Mouse (Mus musculus): ENCODE results near the gene Olfr251. TPM values are rescaled to one million over a fixed set of nuclear protein-coding genes. Genes with fewer than 3 reads are reported as not detected.
"Not testable (repeated sequence)": the region's sequence is repeated elsewhere in the genome, so short reads cannot be mapped to it uniquely, and the experiment has no call there.

Olfr251 gene
- polyA plus RNA-seq (2015; fragmentation: Nextera tagmentation; extraction: Ambion mirVana): not detected in 2 replicates

DNA sequence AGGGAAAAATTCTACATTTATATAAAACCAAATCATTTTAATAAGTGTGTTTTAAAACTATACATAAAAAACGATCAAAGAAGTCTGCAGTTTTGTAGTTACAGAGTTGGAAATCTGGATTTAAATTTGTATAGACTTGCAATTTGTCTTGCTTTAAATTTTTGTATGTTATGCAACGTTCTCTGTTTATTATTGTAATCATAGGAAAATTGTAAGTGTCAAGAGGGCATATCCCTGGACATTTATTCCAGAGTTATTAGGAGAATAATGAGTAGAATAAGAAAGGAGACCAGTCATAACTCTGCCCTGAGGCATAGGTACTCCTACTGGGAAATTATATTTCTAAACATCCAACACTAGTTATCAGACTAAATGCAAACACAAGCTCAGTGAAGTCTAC is at the start of gene Olfr251:
TSS of gene Olfr251 (plus strand) at position 301 of the 400 bp plus-strand sequence.
- H3K27me3 ChIP-seq (replicated peaks; ENCODE audit: control insufficient read depth, insufficient read depth, low read length): no peaks in the 10 kb centered on the region
- H3K36me3 ChIP-seq (ENCODE audit: control insufficient read depth, insufficient read depth, low read length): no peaks in the 10 kb centered on the region
- H3K27ac ChIP-seq (ENCODE audit: low read depth, low read length): no peak within 1 kb of the TSS
- no peaks in the 10 kb centered on the region for H3K9me3 ChIP-seq (ENCODE audit: control insufficient read depth, low read length)
- no peak for ATAC-seq
- WGBS: 70% methylated on average over 2 of the region's 2 CpGs
- no peak within 1 kb of the TSS for H3K4me3 ChIP-seq (ENCODE audit: low read length)
- no peak within 1 kb of the TSS for H3K4me2 ChIP-seq (ENCODE audit: low read length)
- no peak within 1 kb of the TSS for H3K9ac ChIP-seq (ENCODE audit: low read depth, low read length)
- H3K4me1 ChIP-seq (ENCODE audit: control insufficient read depth, insufficient read depth, low read depth, low read length): no peaks in the 10 kb centered on the region

GRCm38 (mm10) chr9:38328760-38329159 is 48.1 kb upstream of the Olfr251 start, which contains the start of gene Olfr25:
Olfr25 (plus strand) TSS chr9:38329060.
- Histone ChIP-seq H3K9me3 (ENCODE audit: control insufficient read depth, low read length) (no peaks in the 10 kb centered on the region), H3K36me3 (ENCODE audit: control insufficient read depth, insufficient read depth, low read length) (no peaks in the 10 kb centered on the region), H3K27me3 (replicated peaks; ENCODE audit: control insufficient read depth, insufficient read depth, low read length) (no peaks in the 10 kb centered on the region), H3K4me2 (ENCODE audit: low read length) (no peak within 1 kb of the TSS), H3K9ac (ENCODE audit: low read depth, low read length) (no peak within 1 kb of the TSS), H3K4me1 (ENCODE audit: control insufficient read depth, insufficient read depth, low read depth, low read length) (no peaks in the 10 kb centered on the region), H3K4me3 (ENCODE audit: low read length) (no peak within 1 kb of the TSS), H3K27ac (ENCODE audit: low read depth, low read length) (no peak within 1 kb of the TSS)
- ATAC-seq: no peak
- WGBS: 75% methylated on average over 3 of the region's 3 CpGs

GRCm38 (mm10) chr9:38348111-38348510 is 28.8 kb upstream of the Olfr251 start, which contains the start of gene Olfr898:
Olfr898 (plus strand) TSS chr9:38348411.
- no peak within 1 kb of the TSS for H3K9ac ChIP-seq (ENCODE audit: low read depth, low read length)
- no peak for ATAC-seq
- no peak within 1 kb of the TSS for H3K4me3 ChIP-seq (ENCODE audit: low read length)
- H3K4me2 ChIP-seq (ENCODE audit: low read length): no peak within 1 kb of the TSS
- H3K9me3 ChIP-seq (ENCODE audit: control insufficient read depth, low read length): no peaks in the 10 kb centered on the region
- 95% methylated on average over 4 of the region's 4 CpGs for WGBS
- H3K27me3 ChIP-seq (replicated peaks; ENCODE audit: control insufficient read depth, insufficient read depth, low read length): no peaks in the 10 kb centered on the region
- no peaks in the 10 kb centered on the region for H3K36me3 ChIP-seq (ENCODE audit: control insufficient read depth, insufficient read depth, low read length)
- no peaks in the 10 kb centered on the region for H3K4me1 ChIP-seq (ENCODE audit: control insufficient read depth, insufficient read depth, low read depth, low read length)
- no peak within 1 kb of the TSS for H3K27ac ChIP-seq (ENCODE audit: low read depth, low read length)

DNA sequence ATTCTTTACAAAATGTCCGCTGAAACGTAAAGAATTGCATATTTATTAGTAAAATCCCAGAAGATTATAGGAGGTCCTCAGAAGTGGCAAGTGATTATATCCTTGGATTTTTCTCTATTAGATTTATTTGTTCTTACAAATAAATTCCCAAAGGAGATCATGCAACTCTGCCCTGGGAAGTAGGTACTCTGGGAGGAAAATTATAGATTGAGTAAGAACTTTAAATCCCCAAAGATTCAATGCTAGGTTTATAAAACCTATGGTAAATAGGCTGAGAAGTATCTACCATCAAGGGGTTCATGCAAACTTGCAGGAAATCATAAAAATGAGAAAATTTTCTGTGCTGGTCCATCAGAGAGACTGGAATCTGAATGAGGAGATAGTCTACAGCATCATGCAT is 10.3 kb upstream of the Olfr251 start, which contains the start of gene Olfr250:
TSS of gene Olfr250 (plus strand) at position 301 of the 400 bp plus-strand sequence.
- no peaks in the 10 kb centered on the region for H3K27me3 ChIP-seq (replicated peaks; ENCODE audit: control insufficient read depth, insufficient read depth, low read length)
- no peaks in the 10 kb centered on the region for H3K9me3 ChIP-seq (ENCODE audit: control insufficient read depth, low read length)
- H3K36me3 ChIP-seq (ENCODE audit: control insufficient read depth, insufficient read depth, low read length): no peaks in the 10 kb centered on the region
- 93% methylated on average over 2 of the region's 2 CpGs for WGBS
- no peaks in the 10 kb centered on the region for H3K4me1 ChIP-seq (ENCODE audit: control insufficient read depth, insufficient read depth, low read depth, low read length)
- H3K9ac ChIP-seq (ENCODE audit: low read depth, low read length): no peak within 1 kb of the TSS
- no peak within 1 kb of the TSS for H3K27ac ChIP-seq (ENCODE audit: low read depth, low read length)
- no peak within 1 kb of the TSS for H3K4me3 ChIP-seq (ENCODE audit: low read length)
- H3K4me2 ChIP-seq (ENCODE audit: low read length): no peak within 1 kb of the TSS
- no peak for ATAC-seq

DNA sequence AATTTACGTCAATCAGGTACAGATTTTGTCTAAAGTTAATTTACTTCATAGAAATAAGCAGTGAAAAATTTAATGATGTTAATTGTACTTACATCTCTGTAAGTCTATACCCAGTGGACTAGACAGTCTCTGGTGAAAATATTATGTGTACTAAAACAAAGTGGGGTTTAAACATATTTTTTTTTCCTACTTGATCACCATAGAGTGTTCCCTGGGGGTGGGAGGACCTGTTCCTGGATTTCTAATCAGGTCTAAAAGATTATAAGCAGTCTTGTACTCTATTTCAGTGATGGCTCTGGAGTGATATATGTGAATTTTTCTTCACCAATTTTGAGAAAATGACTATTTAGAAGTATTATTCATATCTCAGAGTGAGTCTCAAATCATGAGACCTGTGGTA is 24.5 kb downstream of the Olfr251 start, which contains the start of gene Olfr147:
TSS of gene Olfr147 (plus strand) at position 301 of the 400 bp plus-strand sequence.
- no peak for ATAC-seq
- Histone ChIP-seq H3K36me3 (ENCODE audit: control insufficient read depth, insufficient read depth, low read length) (no peaks in the 10 kb centered on the region), H3K4me1 (ENCODE audit: control insufficient read depth, insufficient read depth, low read depth, low read length) (no peaks in the 10 kb centered on the region), H3K4me2 (ENCODE audit: low read length) (no peak within 1 kb of the TSS), H3K27ac (ENCODE audit: low read depth, low read length) (no peak within 1 kb of the TSS), H3K27me3 (replicated peaks; ENCODE audit: control insufficient read depth, insufficient read depth, low read length) (no peaks in the 10 kb centered on the region), H3K4me3 (ENCODE audit: low read length) (no peak within 1 kb of the TSS), H3K9ac (ENCODE audit: low read depth, low read length) (no peak within 1 kb of the TSS), H3K9me3 (ENCODE audit: control insufficient read depth, low read length) (no peaks in the 10 kb centered on the region)
- WGBS: 82% methylated on average over 1 of the region's 1 CpGs

- H3K4me3 ChIP-seq (ENCODE audit: low read length); ATAC-seq: not testable (repeated sequence)
- WGBS: 87% methylated on average over 3 of the region's 3 CpGs
Measured at GRCm38 (mm10) chr9:38407502-38407901, 30.6 kb downstream of the Olfr251 start.

GRCm38 (mm10) chr9:38413502-38413901 is 36.6 kb downstream of the Olfr251 start:
- H3K9me3 ChIP-seq (ENCODE audit: control insufficient read depth, low read length); H3K36me3 ChIP-seq (ENCODE audit: control insufficient read depth, insufficient read depth, low read length); H3K9ac ChIP-seq (ENCODE audit: low read depth, low read length); H3K4me2 ChIP-seq (ENCODE audit: low read length); ATAC-seq; H3K4me1 ChIP-seq (ENCODE audit: control insufficient read depth, insufficient read depth, low read depth, low read length); H3K27me3 ChIP-seq (replicated peaks; ENCODE audit: control insufficient read depth, insufficient read depth, low read length); H3K27ac ChIP-seq (ENCODE audit: low read depth, low read length); H3K4me3 ChIP-seq (ENCODE audit: low read length): not testable (repeated sequence)
- WGBS: 94% methylated on average over 14 of the region's 14 CpGs

More at GRCm38 (mm10) chr9:38407502-38407901, 30.6 kb downstream of the Olfr251 start:
- not testable (repeated sequence) for H3K9me3 ChIP-seq (ENCODE audit: control insufficient read depth, low read length); H3K4me2 ChIP-seq (ENCODE audit: low read length); H3K9ac ChIP-seq (ENCODE audit: low read depth, low read length); H3K27ac ChIP-seq (ENCODE audit: low read depth, low read length); H3K27me3 ChIP-seq (replicated peaks; ENCODE audit: control insufficient read depth, insufficient read depth, low read length); H3K4me1 ChIP-seq (ENCODE audit: control insufficient read depth, insufficient read depth, low read depth, low read length); H3K36me3 ChIP-seq (ENCODE audit: control insufficient read depth, insufficient read depth, low read length)

GRCm38 (mm10) chr9:38423801-38424200 is 46.9 kb downstream of the Olfr251 start:
- H3K4me1 ChIP-seq (ENCODE audit: control insufficient read depth, insufficient read depth, low read depth, low read length): no peaks in the 10 kb centered on the region
- no peak overlapping the region for H3K27ac ChIP-seq (ENCODE audit: low read depth, low read length)
- H3K36me3 ChIP-seq (ENCODE audit: control insufficient read depth, insufficient read depth, low read length): no peaks in the 10 kb centered on the region
- H3K27me3 ChIP-seq (replicated peaks; ENCODE audit: control insufficient read depth, insufficient read depth, low read length): no peaks in the 10 kb centered on the region
- H3K4me2 ChIP-seq (ENCODE audit: low read length): no peak overlapping the region
- no peak overlapping the region for H3K4me3 ChIP-seq (ENCODE audit: low read length)
- H3K9me3 ChIP-seq (ENCODE audit: control insufficient read depth, low read length): no peaks in the 10 kb centered on the region
- no peak for ATAC-seq
- no peak overlapping the region for H3K9ac ChIP-seq (ENCODE audit: low read depth, low read length)

DNA sequence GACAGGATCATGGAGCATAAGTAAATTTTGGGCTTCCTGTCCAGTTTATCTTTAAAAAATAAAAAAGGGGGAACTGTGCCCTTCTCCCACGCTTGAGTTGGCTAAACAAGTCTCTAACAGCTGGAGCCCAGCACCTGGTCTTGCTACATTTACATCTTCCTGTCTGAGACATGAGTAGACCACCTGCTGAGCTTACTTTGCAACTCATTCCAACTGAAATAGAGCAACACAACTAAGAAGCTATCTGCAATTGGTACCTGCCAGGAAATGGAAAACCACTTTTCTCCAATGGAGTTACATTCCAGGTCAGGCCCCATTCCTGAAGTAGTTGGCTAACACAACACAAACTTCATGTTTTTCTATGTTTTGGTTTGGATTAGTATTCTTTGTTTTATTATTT is 50.1 kb downstream of the Olfr251 start:
- no peak overlapping the region for H3K4me2 ChIP-seq (ENCODE audit: low read length)
- 62% methylated on average over 1 of the region's 1 CpGs for WGBS
- ATAC-seq: no peak

GRCm38 (mm10) chr9:38429155-38429554 is 52.3 kb downstream of the Olfr251 start, which contains the start of gene Olfr901:
Olfr901 (plus strand) TSS chr9:38429455.
- H3K4me2 ChIP-seq (ENCODE audit: low read length): no peak within 1 kb of the TSS
- no peak for ATAC-seq
- no peak within 1 kb of the TSS for H3K9ac ChIP-seq (ENCODE audit: low read depth, low read length)
- WGBS: 91% methylated on average over 1 of the region's 1 CpGs
- H3K4me3 ChIP-seq (ENCODE audit: low read length): no peak within 1 kb of the TSS
- H3K36me3 ChIP-seq (ENCODE audit: control insufficient read depth, insufficient read depth, low read length): no peaks in the 10 kb centered on the region
- no peak within 1 kb of the TSS for H3K27ac ChIP-seq (ENCODE audit: low read depth, low read length)
- H3K9me3 ChIP-seq (ENCODE audit: control insufficient read depth, low read length): no peaks in the 10 kb centered on the region
- H3K4me1 ChIP-seq (ENCODE audit: control insufficient read depth, insufficient read depth, low read depth, low read length): no peaks in the 10 kb centered on the region
- H3K27me3 ChIP-seq (replicated peaks; ENCODE audit: control insufficient read depth, insufficient read depth, low read length): no peaks in the 10 kb centered on the region

More for the DNA sequence above, 50.1 kb downstream of the Olfr251 start:
- H3K27ac ChIP-seq (ENCODE audit: low read depth, low read length): no peak overlapping the region
- H3K9me3 ChIP-seq (ENCODE audit: control insufficient read depth, low read length): no peaks in the 10 kb centered on the region
- H3K4me3 ChIP-seq (ENCODE audit: low read length): no peak overlapping the region
- no peak overlapping the region for H3K9ac ChIP-seq (ENCODE audit: low read depth, low read length)
- H3K27me3 ChIP-seq (replicated peaks; ENCODE audit: control insufficient read depth, insufficient read depth, low read length): no peaks in the 10 kb centered on the region
- H3K4me1 ChIP-seq (ENCODE audit: control insufficient read depth, insufficient read depth, low read depth, low read length): no peaks in the 10 kb centered on the region
- no peaks in the 10 kb centered on the region for H3K36me3 ChIP-seq (ENCODE audit: control insufficient read depth, insufficient read depth, low read length)
